Mouse (Mus musculus) layer of hippocampus, postnatal 14 days (tissue): ENCODE measurements around the gene Nphp1. TPM values are rescaled to one million over a fixed set of nuclear protein-coding genes. Genes with fewer than 3 reads are reported as not detected.

Experiments used
- DNase-seq, 2 experiments: peaks; one replicate each; pipeline ENCODE4 v3.0.0; 2021 to 2022; ENCODE audit warnings: low spot score in 2 of 2, mixed read lengths in 1 of 2
- total RNA-seq, 2 experiments: library from RNA; stranded (reverse); gene quantifications; 2 replicates each; pipeline ENCODE4 v1.2.3; 2021

Nphp1 gene
- total RNA-seq, 2 experiments from 2014 or later, result 20.3 to 21.3 TPM

GRCm38 (mm10) chr2:127705267-127705666 lies 83.4 kb downstream of the Nphp1 start:
- no peak for DNase-seq

Other genes with a start within 250 kb of the Nphp1 start
- gene Prom2, start 247.4 kb downstream of the Nphp1 start, total RNA-seq, result under 1 TPM in 1 of 2 experiments, not detected in 1; 0.38 TPM
- 1 to 10 TPM; 7.5 to 7.6 TPM for gene Zfp661, start 201.8 kb downstream of the Nphp1 start, total RNA-seq
- gene Mrps5, start 201.7 kb downstream of the Nphp1 start, total RNA-seq, result 10 to 100 TPM; 86.9 to 91.8 TPM
- 10 to 100 TPM; 55.4 to 57.5 TPM for gene Mal, start 132.2 kb downstream of the Nphp1 start, total RNA-seq
- 1 to 10 TPM in 1 of 2 experiments, under 1 TPM in 1; 0.65 to 1.0 TPM for gene Mall, start 59.0 kb downstream of the Nphp1 start, total RNA-seq
- gene Mtln, start 3.6 kb upstream of the Nphp1 start, total RNA-seq, result 10 to 100 TPM; 40.5 to 46.6 TPM
- gene Bub1, start 43.0 kb upstream of the Nphp1 start, total RNA-seq, result 1 to 10 TPM; 1.4 TPM
- gene Acoxl, start 50.0 kb upstream of the Nphp1 start, total RNA-seq, result not detected